Mouse (Mus musculus) ES-E14 (cell line): ENCODE measurements around the gene Ankrd10. TPM values are rescaled to one million over a fixed set of nuclear protein-coding genes. Genes with fewer than 3 reads are reported as not detected.
"Not testable (repeated sequence)": the region's sequence is repeated elsewhere in the genome, so short reads cannot be mapped to it uniquely, and the experiment has no call there.

Experiments used
- DNase-seq: peaks from one replicate; pipeline ENCODE4 v3.0.0-alpha.2; 2013; ENCODE audit warnings: low read depth, low spot score
- H3K27ac ChIP-seq: 2 replicates; pipeline ENCODE4 v1.5.1; 2012; ENCODE audit warnings: low read depth, mild to moderate bottlenecking, low read length, moderate library complexity, mixed read lengths; ENCODE audit not compliant: poor library complexity, insufficient read depth, severe bottlenecking
- H3K36me3 ChIP-seq: 2 replicates; pipeline ENCODE4 v1.6.1; 2012; ENCODE audit warnings: mild to moderate bottlenecking, low read length, moderate library complexity, mixed read lengths; ENCODE audit not compliant: control insufficient read depth, poor library complexity, insufficient read depth, severe bottlenecking
- H3K4me1 ChIP-seq, 2 experiments: fragments of 150-350 bp in 1 of 2; sonication (generic) in 1 of 2; 2 replicates each; pipeline ENCODE4 v1.6.1; 2012; ENCODE audit warnings: low read length in 2 of 2, mild to moderate bottlenecking in 1 of 2, mixed read lengths in 1 of 2; ENCODE audit not compliant: control insufficient read depth in 2 of 2, insufficient read depth in 2 of 2, poor library complexity in 1 of 2
- H3K4me3 ChIP-seq, 2 experiments: fragments of 150-350 bp in 1 of 2; sonication (generic) in 1 of 2; 2 replicates each; pipeline ENCODE4 v1.5.1; 2012; ENCODE audit warnings: low read length in 2 of 2, low read depth in 1 of 2, mild to moderate bottlenecking in 1 of 2, mixed read lengths in 1 of 2; ENCODE audit not compliant: insufficient read depth in 1 of 2, poor library complexity in 1 of 2, severe bottlenecking in 1 of 2
- H3K9ac ChIP-seq: 2 replicates; pipeline ENCODE4 v1.6.1; 2012; ENCODE audit warnings: low read depth, mild to moderate bottlenecking, low read length, mixed read lengths; ENCODE audit not compliant: poor library complexity, insufficient read depth, severe bottlenecking
- H3K9me3 ChIP-seq: fragments of 150-350 bp; sonication (generic); 2 replicates; pipeline ENCODE4 v1.6.1; 2012; ENCODE audit warnings: low read depth, mild to moderate bottlenecking, low read length; ENCODE audit not compliant: control insufficient read depth, insufficient read depth
- CHD2 ChIP-seq: IDR thresholded peaks from 2 replicates; pipeline ENCODE4 v1.6.1; 2014; ENCODE audit warnings: mild to moderate bottlenecking, low read depth, low read length, inconsistent platforms
- HCFC1 ChIP-seq: IDR thresholded peaks from 2 replicates; pipeline ENCODE4 v1.6.1; 2012; ENCODE audit warnings: low read length, inconsistent platforms, borderline replicate concordance; ENCODE audit not compliant: insufficient read depth
- MAFK ChIP-seq: IDR thresholded peaks from 2 replicates; pipeline ENCODE4 v1.6.1; 2014; ENCODE audit warnings: mild to moderate bottlenecking, low read depth, low read length, inconsistent platforms; ENCODE audit not compliant: insufficient read depth
- ZC3H11A ChIP-seq: IDR thresholded peaks from 2 replicates; pipeline ENCODE4 v1.6.1; 2012; ENCODE audit warnings: low read depth, mild to moderate bottlenecking, inconsistent platforms, low read length, borderline replicate concordance
- ZNF384 ChIP-seq: IDR thresholded peaks from 2 replicates; pipeline ENCODE4 v1.6.1; 2012; ENCODE audit warnings: low read depth, low read length, inconsistent platforms
- in situ Hi-C, 2 experiments: fragments of 600-800 bp; cut with MboI; formaldehyde crosslinking; loops; one replicate each; pipeline ENCODE4 v1.15.1; 2025; ENCODE audit warnings: low sequenced_read_pairs in 2 of 2, inconsistent platforms in 1 of 2; ENCODE audit not compliant: unreplicated experiment in 2 of 2
- total RNA-seq: library from RNA; depleted of rRNA; stranded (reverse); fragments of 300-350 nt; gene quantifications from 2 replicates; pipeline ENCODE4 v1.2.3, GENCODE M21; 2012; rRNA removed

Ankrd10 gene
- total RNA-seq, 1 experiment = 165 TPM

DNA sequence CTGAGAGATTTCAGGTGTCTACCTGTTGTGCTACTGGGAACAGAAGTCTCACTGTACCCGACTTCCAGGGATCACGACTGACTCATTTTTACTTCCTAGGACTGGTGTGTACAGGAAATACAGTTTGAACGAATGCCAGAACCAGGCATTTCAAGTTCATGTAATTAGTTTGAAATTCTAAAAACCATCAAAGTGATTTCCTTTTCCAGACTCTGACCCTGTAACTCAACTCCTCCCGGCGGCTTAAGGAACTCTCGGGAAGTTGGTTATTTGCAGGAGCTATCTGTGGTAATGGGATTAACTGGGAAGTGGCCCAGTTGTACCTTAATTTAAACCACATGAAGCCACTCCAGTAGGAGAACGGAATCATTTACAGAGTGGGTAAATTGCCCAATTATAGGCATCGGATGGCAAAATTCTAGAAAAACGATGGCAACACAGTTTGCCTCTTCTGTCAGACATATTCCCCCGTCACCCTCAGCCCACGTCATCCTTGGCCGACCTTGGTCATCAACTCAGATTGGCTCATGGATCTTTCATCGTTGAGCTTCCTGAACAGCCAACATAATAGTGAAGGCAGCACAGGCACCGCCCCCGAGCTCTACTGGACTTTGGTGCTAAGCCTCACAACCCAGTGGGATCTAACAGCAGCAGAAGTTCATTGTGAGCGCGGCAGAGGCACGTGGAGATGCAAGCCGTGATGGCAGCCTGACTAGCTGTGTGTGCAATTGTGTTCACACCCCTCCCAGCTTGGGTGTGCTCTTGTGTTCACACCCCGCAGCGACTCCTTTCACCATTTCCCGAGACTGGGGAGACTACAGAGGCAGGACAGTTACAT is 66.1 kb downstream of the Ankrd10 start:
- H3K4me3 ChIP-seq = no peak overlapping the region
- H3K36me3 ChIP-seq = peaks cover 4% of the 10 kb centered on the region; the same call in 1 of the 2 replicates
- TF ChIP-seq ZNF384 (no peak), CHD2 (no peak), ZC3H11A (no peak)
- DNase-seq = no peak
- no peaks in the 10 kb centered on the region for H3K9me3 ChIP-seq
- in situ Hi-C loops = no loop called here
- peaks cover 0 to 7% of the 10 kb centered on the region in 2 experiments; a peak in 2 of 4 replicates for H3K4me1 ChIP-seq
- H3K27ac ChIP-seq = no peak overlapping the region
- H3K9ac ChIP-seq = no peak overlapping the region

DNA sequence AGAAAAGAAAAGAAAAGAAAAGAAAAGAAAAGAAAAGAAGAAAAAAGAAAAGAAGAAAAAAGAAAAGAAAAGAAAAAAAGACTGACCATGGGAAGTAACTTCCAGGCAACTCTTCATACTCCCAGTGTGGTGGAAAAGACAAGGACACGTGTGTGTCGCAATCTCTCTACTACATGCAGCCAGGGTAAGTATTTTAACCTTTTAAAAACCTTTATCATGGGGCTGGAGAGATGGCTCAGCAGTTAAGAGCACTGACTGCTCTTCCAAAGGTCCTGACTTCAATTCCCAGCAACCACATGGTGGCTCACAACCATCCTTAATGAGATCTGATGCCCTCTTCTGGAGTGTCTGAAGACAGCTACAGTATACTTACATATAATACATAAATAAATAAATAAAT is 67.4 kb downstream of the Ankrd10 start:
- TF ChIP-seq ZNF384 = 0 out of 2 replicates have a peak, but pooled peaks have one; percentile 2
- H3K4me3 ChIP-seq, H3K36me3 ChIP-seq: not testable (repeated sequence)

DNA sequence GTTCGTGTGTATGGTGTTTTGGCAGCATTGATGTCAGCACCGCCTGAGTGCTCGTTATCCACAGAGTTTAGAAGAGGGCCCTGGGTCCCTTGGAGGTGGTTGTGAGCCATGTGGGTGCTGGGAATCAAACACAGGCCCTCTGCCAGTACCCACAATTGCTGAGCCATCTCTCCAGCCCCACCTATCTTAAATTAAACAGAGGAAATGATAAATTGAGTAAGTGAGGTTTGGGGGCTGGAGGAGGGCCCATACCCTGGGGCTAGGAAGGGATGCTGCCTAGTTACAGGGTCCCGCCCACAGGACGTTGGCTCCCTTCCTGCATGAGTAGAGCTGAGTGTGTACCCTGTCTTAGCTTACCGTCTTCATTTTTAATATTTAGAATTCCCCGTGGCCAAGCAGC is 70.8 kb downstream of the Ankrd10 start:
- H3K36me3 ChIP-seq = peaks cover 16% of the 10 kb centered on the region
- no peak overlapping the region for H3K4me3 ChIP-seq
- no peak for DNase-seq
- TF ChIP-seq ZC3H11A = no peak
- TF ChIP-seq ZNF384 = no peak
- no peak for TF ChIP-seq HCFC1
- no peak for TF ChIP-seq MAFK
- TF ChIP-seq CHD2 = no peak
- no peak overlapping the region for H3K27ac ChIP-seq
- H3K9me3 ChIP-seq = no peaks in the 10 kb centered on the region
- peaks cover 0 to 16% of the 10 kb centered on the region in 2 experiments; a peak in 2 of 4 replicates for H3K4me1 ChIP-seq
- no peak overlapping the region for H3K9ac ChIP-seq
- in situ Hi-C loops = no loop called here

More for the DNA sequence above, 67.4 kb downstream of the Ankrd10 start:
- H3K4me1 ChIP-seq = peaks cover 0 to 12% of the 10 kb centered on the region in 2 experiments; a peak in 2 of 4 replicates
- DNase-seq, H3K27ac ChIP-seq, in situ Hi-C loops, H3K9ac ChIP-seq, H3K9me3 ChIP-seq: not testable (repeated sequence)

DNA sequence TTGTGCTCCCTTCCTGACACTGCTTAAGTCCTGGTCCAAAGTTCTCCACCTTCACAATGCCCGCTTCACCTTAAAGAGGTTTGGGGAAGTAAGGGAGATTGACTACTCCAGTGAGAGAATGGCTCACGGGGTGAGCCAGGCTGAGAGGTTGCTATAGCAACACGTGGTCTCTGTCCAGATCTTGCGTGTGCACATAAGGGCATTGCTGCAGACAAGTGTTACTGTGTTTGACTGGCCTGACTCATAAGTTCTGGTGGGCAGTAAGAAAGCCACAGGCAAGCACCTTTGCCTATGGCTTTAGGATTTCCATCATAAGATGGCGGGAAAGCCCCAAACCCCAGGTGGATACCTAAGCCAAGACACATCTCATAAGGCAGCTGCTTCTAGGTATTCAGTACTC is 71.3 kb downstream of the Ankrd10 start:
- Histone ChIP-seq H3K4me1 (peaks cover 0 to 15% of the 10 kb centered on the region in 2 experiments; a peak in 2 of 4 replicates), H3K9me3 (no peaks in the 10 kb centered on the region), H3K9ac (no peak overlapping the region), H3K4me3 (no peak overlapping the region), H3K36me3 (peaks cover 16% of the 10 kb centered on the region), H3K27ac (no peak overlapping the region)
- in situ Hi-C loops = no loop called here
- DNase-seq = no peak
- no peak for TF ChIP-seq CHD2

Other genes with a start within 250 kb of the Ankrd10 start
- gene Rab20, start 157.0 kb downstream of the Ankrd10 start, total RNA-seq = 0.74 and 2.2 TPM in 2 replicates
- 42.7 and 55.2 TPM in 2 replicates for gene Naxd, start 138.3 kb downstream of the Ankrd10 start, total RNA-seq
- gene Cars2, start 85.0 kb downstream of the Ankrd10 start, total RNA-seq = 34.6 and 50.5 TPM in 2 replicates
- 34.7 and 37.9 TPM in 2 replicates for gene Ing1, start 80.2 kb downstream of the Ankrd10 start, total RNA-seq
- 0.95 and 2.1 TPM in 2 replicates for gene 1700016D06Rik, start 65.3 kb upstream of the Ankrd10 start, total RNA-seq
- gene Arhgef7, start 92.0 kb upstream of the Ankrd10 start, total RNA-seq = 33.0 and 35.8 TPM in 2 replicates
- gene Tex29, start 204.7 kb upstream of the Ankrd10 start, total RNA-seq = not detected in 2 replicates